Mouse (Mus musculus) embryonic facial prominence, embryonic 11.5 days (tissue): ENCODE results near the gene Arhgap45. TPM values are rescaled to one million over a fixed set of nuclear protein-coding genes. Genes with fewer than 3 reads are reported as not detected.

Experiments used
- ATAC-seq: fragments of 200-750 bp; cut with Nextera tagmentation; replicated peaks from 2 replicates; pipeline ENCODE4 v1.8.0; 2017; ENCODE audit warnings: low read depth; ENCODE audit not compliant: insufficient number of reproducible peaks, low FRiP score, low TSS enrichment
- DNase-seq: peaks from one replicate; pipeline ENCODE4 v3.0.0-alpha.2; 2015; ENCODE audit warnings: low spot score
- H3K27ac ChIP-seq: fragments of 300-500 bp; sonication (generic); replicated peaks from 2 replicates; pipeline ENCODE4 v1.5.1; 2014; ENCODE audit warnings: mild to moderate bottlenecking, low read depth, low read length, control low read depth
- H3K27me3 ChIP-seq: fragments of 300-500 bp; sonication (generic); 2 replicates; pipeline ENCODE4 v1.6.1; 2014; ENCODE audit warnings: mild to moderate bottlenecking, low read length, moderate library complexity, mixed read lengths; ENCODE audit not compliant: control insufficient read depth, insufficient read depth
- H3K36me3 ChIP-seq: fragments of 300-500 bp; sonication (generic); replicated peaks from 2 replicates; pipeline ENCODE4 v1.6.1; 2014; ENCODE audit warnings: low read depth, mild to moderate bottlenecking, low read length, moderate library complexity, mixed read lengths; ENCODE audit not compliant: control insufficient read depth, insufficient read depth
- H3K4me1 ChIP-seq: fragments of 300-500 bp; sonication (generic); 2 replicates; pipeline ENCODE4 v1.6.1; 2014; ENCODE audit warnings: low read length, mixed read lengths; ENCODE audit not compliant: control insufficient read depth, insufficient read depth
- H3K4me2 ChIP-seq: fragments of 300-500 bp; sonication (generic); 2 replicates; pipeline ENCODE4 v1.6.1; 2014; ENCODE audit warnings: low read depth, mild to moderate bottlenecking, control low read depth, low read length, moderate library complexity
- H3K4me3 ChIP-seq: fragments of 300-500 bp; sonication (generic); 2 replicates; pipeline ENCODE4 v1.5.1; 2014; ENCODE audit warnings: low read depth, low read length, control low read depth
- H3K9ac ChIP-seq: fragments of 300-500 bp; sonication (generic); replicated peaks from 2 replicates; pipeline ENCODE4 v1.6.1; 2014; ENCODE audit warnings: mild to moderate bottlenecking, control low read depth, low read length
- H3K9me3 ChIP-seq: fragments of 300-500 bp; sonication (generic); replicated peaks from 2 replicates; pipeline ENCODE4 v1.6.1; 2016; ENCODE audit warnings: mild to moderate bottlenecking, low read length, inconsistent platforms, mixed read lengths; ENCODE audit not compliant: control insufficient read depth
- WGBS: fragments of 180-500 bp; shearing (Covaris S2); extraction: QIAGEN DNeasy Blood & Tissue Kit; methylation state at CpG from one replicate; pipeline ENCODE4 v1.1.7; 2014; 5-methylcytosine and 5-hydroxymethylcytosine counted together
- polyA plus RNA-seq: library from polyadenylated mRNA; unstranded; fragments of >200 nt; fragmentation: Nextera tagmentation; extraction: Ambion mirVana; gene quantifications from 2 replicates; pipeline ENCODE4 v1.2.1, GENCODE M21; 2014

Gene Arhgap45
- polyA plus RNA-seq, 1 experiment from 2014 or later = 5.2 TPM

DNA sequence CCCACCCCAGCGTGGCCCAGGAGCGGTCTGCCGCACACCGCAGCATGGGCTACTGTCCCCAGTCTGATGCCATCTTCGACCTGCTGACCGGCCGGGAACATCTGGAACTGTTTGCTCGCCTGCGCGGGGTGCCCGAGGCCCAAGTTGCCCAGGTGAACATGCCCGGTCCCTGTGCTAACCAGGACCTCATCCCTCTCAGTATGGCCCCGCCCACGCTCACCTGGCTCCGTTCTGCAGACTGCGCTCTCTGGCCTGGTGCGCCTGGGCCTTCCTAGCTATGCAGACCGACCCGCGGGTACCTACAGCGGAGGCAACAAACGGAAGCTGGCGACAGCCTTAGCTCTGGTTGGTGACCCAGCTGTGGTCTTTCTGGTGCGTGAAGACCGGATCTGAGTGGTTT, 2.8 kb upstream of the Arhgap45 start:
- Histone ChIP-seq H3K27ac (no peak overlapping the region), H3K36me3 (no peaks in the 10 kb centered on the region; the same call in 1 of the 2 replicates), H3K9ac (no peak overlapping the region), H3K4me3 (no peak overlapping the region), H3K27me3 (peaks cover 35% of the 10 kb centered on the region), H3K9me3 (peaks cover 3% of the 10 kb centered on the region; the same call in 1 of the 2 replicates), H3K4me1 (no peaks in the 10 kb centered on the region), H3K4me2 (no peak overlapping the region)
- 23% methylated on average over 25 of the region's 25 CpGs for WGBS
- ATAC-seq = no peak
- DNase-seq = no peak

DNA sequence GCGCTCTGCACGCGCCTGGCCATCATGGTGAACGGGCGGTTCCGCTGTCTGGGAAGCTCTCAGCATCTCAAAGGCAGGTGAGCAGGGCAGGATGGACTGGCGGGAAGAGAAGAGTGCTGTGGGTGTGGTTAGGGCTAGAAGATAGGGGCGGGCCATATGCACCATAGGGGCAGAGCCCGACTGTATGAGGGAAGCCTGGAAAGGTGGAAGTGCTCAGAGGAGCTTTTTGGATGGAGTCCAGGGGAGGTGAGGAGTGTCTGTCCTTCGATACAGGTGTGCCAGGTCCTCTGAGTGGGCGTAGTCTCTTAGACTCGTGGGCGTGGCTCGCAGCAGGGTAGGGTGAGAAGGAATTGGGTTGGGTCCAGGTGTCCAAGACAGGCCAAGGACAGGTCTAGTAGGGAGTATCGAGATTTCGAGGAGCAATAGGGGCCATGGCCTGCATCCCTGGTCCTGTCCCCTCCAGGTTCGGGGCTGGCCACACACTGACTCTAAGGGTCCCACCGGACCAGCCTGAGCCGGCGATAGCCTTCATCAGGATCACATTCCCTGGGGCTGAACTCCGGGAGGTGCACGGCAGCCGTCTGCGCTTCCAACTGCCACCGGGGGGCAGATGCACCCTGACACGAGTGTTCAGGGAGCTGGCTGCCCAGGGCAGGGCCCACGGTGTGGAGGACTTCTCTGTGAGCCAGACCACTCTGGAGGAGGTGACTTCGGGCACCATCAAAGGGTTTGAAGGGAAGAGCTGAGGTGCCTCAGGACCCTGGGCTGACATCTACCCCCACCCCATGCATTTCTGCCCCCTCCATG, 1.8 kb upstream of the Arhgap45 start:
- peaks cover 3% of the 10 kb centered on the region; the same call in 1 of the 2 replicates for H3K9me3 ChIP-seq
- H3K27ac ChIP-seq = no peak overlapping the region
- H3K36me3 ChIP-seq = no peaks in the 10 kb centered on the region; the same call in 1 of the 2 replicates
- H3K27me3 ChIP-seq = peaks cover 35% of the 10 kb centered on the region
- H3K4me3 ChIP-seq = no peak overlapping the region
- WGBS = 14% methylated on average over 28 of the region's 28 CpGs
- no peak overlapping the region for H3K9ac ChIP-seq
- H3K4me2 ChIP-seq = no peak overlapping the region
- peaks cover 4% of the 10 kb centered on the region for H3K4me1 ChIP-seq
- DNase-seq = no peak
- ATAC-seq = no peak

DNA sequence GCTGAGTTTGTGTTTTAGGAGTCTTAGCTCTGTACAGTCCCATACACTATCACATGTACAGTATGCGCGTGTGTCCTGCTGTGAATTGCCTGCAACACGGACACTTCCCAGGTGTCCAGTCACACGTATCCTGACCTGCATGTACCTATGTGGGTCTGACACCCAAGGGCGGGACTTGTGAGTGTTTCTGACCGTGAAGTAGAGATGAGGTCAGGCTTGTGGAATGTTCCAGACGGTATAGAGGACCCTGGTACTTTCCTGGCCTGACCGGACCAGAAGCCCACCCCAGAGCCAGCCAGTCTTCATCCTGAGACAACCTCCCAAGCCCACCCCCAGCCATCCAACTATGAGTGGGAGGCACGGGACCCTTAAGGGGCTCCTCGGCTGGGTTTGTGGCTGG, 870 bp upstream of the Arhgap45 start:
- Histone ChIP-seq H3K4me2 (no peak overlapping the region), H3K4me1 (peaks cover 4% of the 10 kb centered on the region), H3K4me3 (no peak overlapping the region), H3K27ac (no peak overlapping the region), H3K9ac (no peak overlapping the region), H3K36me3 (no peaks in the 10 kb centered on the region; the same call in 1 of the 2 replicates), H3K27me3 (peaks cover 35% of the 10 kb centered on the region), H3K9me3 (peaks cover 3% of the 10 kb centered on the region; the same call in 1 of the 2 replicates)
- ATAC-seq = no peak
- 82% methylated on average over 10 of the region's 10 CpGs for WGBS
- DNase-seq = no peak

DNA sequence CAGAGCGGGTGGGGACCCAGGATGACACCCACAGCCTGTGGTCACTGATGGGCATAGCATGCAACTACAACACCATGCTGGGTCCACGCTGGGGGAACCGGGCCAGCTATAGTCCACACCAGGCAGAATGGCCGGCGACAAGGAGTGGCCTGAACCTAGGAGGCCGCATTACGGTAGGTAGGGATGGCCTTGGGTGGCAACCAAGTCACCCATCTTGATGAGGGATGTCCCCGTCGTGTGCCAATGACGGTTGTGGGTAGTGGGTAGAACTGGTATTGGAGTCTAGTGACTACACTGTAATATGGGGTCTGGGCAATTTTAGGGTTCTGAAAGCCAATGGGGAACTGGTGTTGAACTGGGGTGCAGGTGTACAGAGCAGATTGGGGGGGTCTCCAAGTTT, 478 bp downstream of the Arhgap45 start:
- no peak overlapping the region for H3K4me2 ChIP-seq
- no peak overlapping the region for H3K27ac ChIP-seq
- 91% methylated on average over 10 of the region's 10 CpGs for WGBS
- ATAC-seq = no peak
- peaks cover 33% of the 10 kb centered on the region for H3K27me3 ChIP-seq
- no peak for DNase-seq
- H3K9ac ChIP-seq = no peak overlapping the region
- H3K9me3 ChIP-seq = no peaks in the 10 kb centered on the region
- peaks cover 4% of the 10 kb centered on the region for H3K4me1 ChIP-seq
- H3K4me3 ChIP-seq = no peak overlapping the region
- no peaks in the 10 kb centered on the region; the same call in 1 of the 2 replicates for H3K36me3 ChIP-seq

DNA sequence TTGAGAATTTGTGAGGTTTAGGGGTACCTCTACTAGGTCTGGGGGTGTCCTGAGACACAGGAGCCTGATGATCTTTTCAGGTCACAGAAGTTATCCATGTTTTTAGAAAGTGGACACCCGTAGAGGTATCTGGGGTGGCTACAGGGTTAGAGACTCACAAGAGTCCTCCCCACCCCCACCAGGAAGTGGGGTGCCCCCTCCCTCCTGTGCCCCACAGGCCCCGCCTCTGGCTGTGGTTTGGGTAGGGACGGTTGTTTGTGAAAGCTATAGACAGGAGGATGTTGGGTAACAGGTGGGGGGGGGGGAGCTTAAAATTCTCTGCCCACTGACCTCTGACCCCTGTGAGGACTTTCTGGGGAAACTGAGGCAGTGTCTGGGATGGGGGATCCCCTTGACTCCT, 908 bp downstream of the Arhgap45 start:
- Histone ChIP-seq H3K27ac (no peak overlapping the region), H3K36me3 (no peaks in the 10 kb centered on the region; the same call in 1 of the 2 replicates), H3K9ac (no peak overlapping the region), H3K4me3 (no peak overlapping the region), H3K9me3 (no peaks in the 10 kb centered on the region), H3K4me1 (peaks cover 4% of the 10 kb centered on the region), H3K27me3 (peaks cover 30% of the 10 kb centered on the region), H3K4me2 (no peak overlapping the region)
- WGBS = 63% methylated on average over 3 of the region's 3 CpGs
- DNase-seq = no peak
- ATAC-seq = no peak

DNA sequence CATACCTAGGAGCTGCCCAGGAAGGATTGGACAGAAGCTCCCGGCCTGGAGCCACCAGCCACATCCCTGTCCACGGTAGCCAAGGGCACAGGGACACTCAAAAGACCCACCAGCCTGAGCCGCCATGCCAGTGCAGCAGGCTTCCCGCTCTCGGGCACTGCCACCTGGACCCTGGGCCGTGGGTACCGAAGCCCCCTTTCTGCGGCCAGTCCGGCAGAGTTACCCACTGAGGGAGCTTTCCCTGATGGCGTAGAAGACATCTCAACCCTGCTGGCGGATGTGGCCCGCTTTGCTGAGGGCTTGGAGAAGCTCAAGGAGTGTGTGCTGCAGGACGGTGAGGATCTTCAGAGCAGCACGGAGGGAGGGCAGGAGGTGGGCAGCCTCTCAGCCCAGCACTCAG, 1.3 kb downstream of the Arhgap45 start:
- peaks cover 27% of the 10 kb centered on the region for H3K27me3 ChIP-seq
- no peaks in the 10 kb centered on the region for H3K9me3 ChIP-seq

DNA sequence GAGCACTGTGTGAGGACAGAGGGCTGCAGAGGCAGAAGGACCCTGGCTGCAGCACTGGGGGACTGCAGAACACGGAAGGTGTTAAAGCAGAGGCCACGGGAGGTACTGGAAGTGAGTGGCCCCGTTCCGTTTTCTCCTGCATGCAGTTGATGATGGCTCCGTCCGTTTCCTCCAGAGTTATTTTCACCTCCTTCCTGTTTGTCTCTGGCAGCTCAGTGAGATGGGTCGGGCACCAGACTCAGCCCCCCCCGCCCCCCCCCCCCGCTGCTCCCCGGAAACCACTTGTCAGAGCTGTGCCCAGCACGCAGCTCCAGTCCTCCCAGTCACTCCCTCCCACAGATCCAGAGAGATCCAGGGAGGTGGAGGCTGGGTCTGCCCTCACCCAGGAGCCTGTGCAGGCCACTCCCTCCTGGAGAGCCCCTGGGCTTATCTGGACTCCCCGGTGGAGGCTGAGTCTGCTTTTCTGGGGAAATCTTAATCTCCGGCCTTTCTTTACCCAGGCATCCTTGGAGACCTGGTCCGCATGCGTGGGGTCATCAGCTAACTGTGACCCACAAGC, 2.4 kb downstream of the Arhgap45 start:
- no peak overlapping the region for H3K27ac ChIP-seq
- H3K4me2 ChIP-seq = peak overlapping the region; percentile 5
- peak overlapping the region; percentile 47 for H3K9ac ChIP-seq
- H3K4me3 ChIP-seq = no peak overlapping the region; the same call in 1 of the 2 replicates
- peaks cover 4% of the 10 kb centered on the region for H3K4me1 ChIP-seq
- no peaks in the 10 kb centered on the region for H3K9me3 ChIP-seq
- peaks cover 17% of the 10 kb centered on the region for H3K27me3 ChIP-seq
- ATAC-seq = no peak
- 6% methylated on average over 14 of the region's 15 CpGs for WGBS
- H3K36me3 ChIP-seq = no peaks in the 10 kb centered on the region
- peak; percentile 36 for DNase-seq

More for the DNA sequence above, 1.3 kb downstream of the Arhgap45 start:
- H3K4me1 ChIP-seq = peaks cover 4% of the 10 kb centered on the region
- DNase-seq = no peak
- no peak overlapping the region for H3K4me3 ChIP-seq
- no peaks in the 10 kb centered on the region for H3K36me3 ChIP-seq
- no peak overlapping the region for H3K4me2 ChIP-seq
- H3K27ac ChIP-seq = no peak overlapping the region
- H3K9ac ChIP-seq = no peak overlapping the region
- ATAC-seq = no peak
- WGBS = 78% methylated on average over 14 of the region's 14 CpGs
